ENCODE assay signal across 8 mouse cellular contexts in genomic region chr9:62839172-62839770, GRCm38 (mm10). TPM values are rescaled to one million over a fixed set of nuclear protein-coding genes. Genes with fewer than 3 reads are reported as not detected.
DNase-seq lines count a peak whose midpoint lies in the region; ATAC-seq and TF ChIP-seq lines count a peak whose summit lies in the region.

No protein-coding gene starts in this region.

- H3K9ac ChIP-seq in forebrain, postnatal 0 days = peak overlapping the region; percentile 80
- peak overlapping the region; percentile 94 for H3K9ac ChIP-seq in limb, embryonic 11.5 days (ENCODE audit: low read length)
- peak overlapping the region; percentile 87 for H3K9ac ChIP-seq in midbrain, postnatal 0 days (replicated peaks; ENCODE audit: low read length, poor library complexity, severe bottlenecking)

- peak overlapping the region; percentile 86 for H3K4me3 ChIP-seq in heart, embryonic 10.5 days
- H3K4me3 ChIP-seq in forebrain, postnatal 0 days (ENCODE audit: low read depth, low read length) = peak overlapping the region; percentile 73
- peak overlapping the region; percentile 72 for H3K4me3 ChIP-seq in limb, embryonic 11.5 days (ENCODE audit: low read depth, low read length)
- peak overlapping the region; percentile 76 for H3K4me3 ChIP-seq in midbrain, postnatal 0 days (ENCODE audit: low read depth, low read length)

- peak; percentile 83 for DNase-seq in heart, embryonic 10.5 days (ENCODE audit: low spot score)
- no peak for DNase-seq in heart, adult 9 months (ENCODE audit: low spot score in 2 of 2)
- peak; percentile 63 for DNase-seq in brain, adult 2 months (ENCODE audit: low read depth, low spot score)
- DNase-seq in forebrain, postnatal 0 days = no peak
- DNase-seq in limb, embryonic 11.5 days (ENCODE audit: low spot score) = peak; percentile 64
- DNase-seq in midbrain, postnatal 0 days (ENCODE audit: low spot score) = peak; percentile 27
- no peak for DNase-seq in right cerebral cortex, postnatal 36 days (ENCODE audit: low spot score in 2 of 2)
- DNase-seq in gastrocnemius, postnatal 25 days = no peak

- H3K36me3 ChIP-seq in heart, embryonic 10.5 days = peaks cover 3% of the 10 kb centered on the region; the same call in 1 of the 2 replicates
- no peaks in the 10 kb centered on the region for H3K36me3 ChIP-seq in forebrain, postnatal 0 days (ENCODE audit: insufficient read depth)
- H3K36me3 ChIP-seq in limb, embryonic 11.5 days (ENCODE audit: control insufficient read depth, insufficient read depth, low read length) = no peaks in the 10 kb centered on the region
- H3K36me3 ChIP-seq in midbrain, postnatal 0 days (ENCODE audit: insufficient read depth, low read length) = no peaks in the 10 kb centered on the region

- ATAC-seq in forebrain, postnatal 0 days = no peak
- no peak for ATAC-seq in limb, embryonic 11.5 days (ENCODE audit: insufficient number of reproducible peaks, low FRiP score, low TSS enrichment, low read depth)
- ATAC-seq in midbrain, postnatal 0 days (ENCODE audit: low FRiP score) = no peak

- no peaks in the 10 kb centered on the region for H3K9me3 ChIP-seq in heart, embryonic 10.5 days
- H3K9me3 ChIP-seq in forebrain, postnatal 0 days (ENCODE audit: low read length) = no peaks in the 10 kb centered on the region
- no peaks in the 10 kb centered on the region for H3K9me3 ChIP-seq in limb, embryonic 11.5 days (ENCODE audit: control insufficient read depth, low read length)
- H3K9me3 ChIP-seq in midbrain, postnatal 0 days (ENCODE audit: low read length) = no peaks in the 10 kb centered on the region

- H3K27ac ChIP-seq in heart, embryonic 10.5 days = peak overlapping the region; percentile 99
- no peak overlapping the region for H3K27ac ChIP-seq in forebrain, postnatal 0 days (ENCODE audit: low read depth, low read length)
- H3K27ac ChIP-seq in limb, embryonic 11.5 days (replicated peaks; ENCODE audit: low read depth, low read length) = peak overlapping the region; percentile 90
- 0 out of 2 replicates have a peak overlapping the region, but pooled peaks have one; percentile 69 for H3K27ac ChIP-seq in midbrain, postnatal 0 days (ENCODE audit: low read depth, low read length)

- TF ChIP-seq CTCF in forebrain, postnatal 0 days (IDR thresholded peaks at IDR 0.05; ENCODE audit: low read depth) = no peak
- no peak for TF ChIP-seq CTCF in midbrain, postnatal 0 days (IDR thresholded peaks at IDR 0.05)

- peaks cover 36% of the 10 kb centered on the region for H3K4me1 ChIP-seq in heart, embryonic 10.5 days
- H3K4me1 ChIP-seq in forebrain, postnatal 0 days (ENCODE audit: insufficient read depth) = peaks cover 5% of the 10 kb centered on the region; the same call in 1 of the 2 replicates
- peaks cover 12% of the 10 kb centered on the region for H3K4me1 ChIP-seq in limb, embryonic 11.5 days (ENCODE audit: control insufficient read depth, insufficient read depth, low read length)
- peaks cover 3% of the 10 kb centered on the region; the same call in 1 of the 2 replicates for H3K4me1 ChIP-seq in midbrain, postnatal 0 days (ENCODE audit: insufficient read depth, low read length)

- H3K27me3 ChIP-seq in heart, embryonic 10.5 days (ENCODE audit: insufficient read depth, poor library complexity, severe bottlenecking) = no peaks in the 10 kb centered on the region
- H3K27me3 ChIP-seq in forebrain, postnatal 0 days (ENCODE audit: insufficient read depth, low read length) = no peaks in the 10 kb centered on the region
- no peaks in the 10 kb centered on the region for H3K27me3 ChIP-seq in limb, embryonic 11.5 days (ENCODE audit: control insufficient read depth, insufficient read depth, low read length)
- H3K27me3 ChIP-seq in midbrain, postnatal 0 days (ENCODE audit: insufficient read depth, low read length) = no peaks in the 10 kb centered on the region

- H3K4me2 ChIP-seq in forebrain, postnatal 0 days (ENCODE audit: low read depth) = peak overlapping the region; percentile 94
- peak overlapping the region; percentile 73 for H3K4me2 ChIP-seq in limb, embryonic 11.5 days (ENCODE audit: low read depth, severe bottlenecking)
- peak overlapping the region; percentile 86 for H3K4me2 ChIP-seq in midbrain, postnatal 0 days (ENCODE audit: low read depth, low read length, poor library complexity, severe bottlenecking)

- WGBS in heart, embryonic 10.5 days = 14% methylated on average over 14 of the region's 14 CpGs
- 15% methylated on average over 14 of the region's 14 CpGs for WGBS in forebrain, postnatal 0 days
- 14% methylated on average over 14 of the region's 14 CpGs for WGBS in limb, embryonic 11.5 days
- 16% methylated on average over 14 of the region's 14 CpGs for whole genome bisulfite sequencing in midbrain, postnatal 0 days

RNA-seq across cellular contexts. Expression of gene Cln6, which starts 0.7 kb away (rescaled TPM):
- polyA plus RNA-seq in heart, embryonic 10.5 days (2016; fragmentation: Nextera tagmentation; extraction: Ambion mirVana) = 17.7 and 21.4 TPM in 2 replicates
- total RNA-seq in forebrain, postnatal 0 days (2014; rRNA removed) = 9.2 and 9.7 TPM in 2 replicates
- 5.6 and 6.8 TPM in 2 replicates for polyA plus RNA-seq in forebrain, postnatal 0 days (2015; fragmentation: Nextera tagmentation; extraction: Ambion mirVana)
- polyA plus RNA-seq in limb, embryonic 11.5 days (2014; fragmentation: Nextera tagmentation; extraction: Ambion mirVana) = 17.3 and 18.6 TPM in 2 replicates
- total RNA-seq in midbrain, postnatal 0 days (2014; rRNA removed) = 13.2 and 14.2 TPM in 2 replicates
- polyA plus RNA-seq in midbrain, postnatal 0 days (2015; fragmentation: Nextera tagmentation; extraction: Ambion mirVana) = 7.3 and 7.4 TPM in 2 replicates
- 10 to 100 TPM; 10.7 to 11.9 TPM for total RNA-seq in gastrocnemius, postnatal 25 days (2021)

RNA-seq across cellular contexts. Expression of gene Calml4, which starts 18.6 kb away (rescaled TPM):
- 0.31 and 0.94 TPM in 2 replicates for polyA plus RNA-seq in heart, embryonic 10.5 days (2016; fragmentation: Nextera tagmentation; extraction: Ambion mirVana)
- total RNA-seq in forebrain, postnatal 0 days (2014; rRNA removed) = 2.6 and 6.5 TPM in 2 replicates
- 13.0 and 13.5 TPM in 2 replicates for polyA plus RNA-seq in forebrain, postnatal 0 days (2015; fragmentation: Nextera tagmentation; extraction: Ambion mirVana)
- polyA plus RNA-seq in limb, embryonic 11.5 days (2014; fragmentation: Nextera tagmentation; extraction: Ambion mirVana) = 4.7 and 4.9 TPM in 2 replicates
- total RNA-seq in midbrain, postnatal 0 days (2014; rRNA removed) = 3.2 TPM in 2 replicates
- 4.9 and 5.1 TPM in 2 replicates for polyA plus RNA-seq in midbrain, postnatal 0 days (2015; fragmentation: Nextera tagmentation; extraction: Ambion mirVana)
- 1 to 10 TPM; 2.0 to 2.5 TPM for total RNA-seq in gastrocnemius, postnatal 25 days (2021)

RNA-seq across cellular contexts. Expression of gene Fem1b, which starts 27.5 kb away (rescaled TPM):
- 21.1 and 21.2 TPM in 2 replicates for polyA plus RNA-seq in heart, embryonic 10.5 days (2016; fragmentation: Nextera tagmentation; extraction: Ambion mirVana)
- 150 and 191 TPM in 2 replicates for total RNA-seq in forebrain, postnatal 0 days (2014; rRNA removed)
- polyA plus RNA-seq in forebrain, postnatal 0 days (2015; fragmentation: Nextera tagmentation; extraction: Ambion mirVana) = 24.3 and 29.4 TPM in 2 replicates
- polyA plus RNA-seq in limb, embryonic 11.5 days (2014; fragmentation: Nextera tagmentation; extraction: Ambion mirVana) = 36.6 and 42.2 TPM in 2 replicates
- total RNA-seq in midbrain, postnatal 0 days (2014; rRNA removed) = 193 and 233 TPM in 2 replicates
- 36.5 and 42.0 TPM in 2 replicates for polyA plus RNA-seq in midbrain, postnatal 0 days (2015; fragmentation: Nextera tagmentation; extraction: Ambion mirVana)
- 10 to 100 TPM; 14.1 to 15.4 TPM for total RNA-seq in gastrocnemius, postnatal 25 days (2021)

Comparison
In these comparisons a context has a peak if more than half of its experiments do, and no peak if none do; other contexts are left out.
1. DNase-seq: peak in heart, embryonic 10.5 days (single experiment), brain, adult 2 months (single experiment), limb, embryonic 11.5 days (single experiment) and midbrain, postnatal 0 days (single experiment); none in heart, adult 9 months (0 of 2), forebrain, postnatal 0 days (single experiment), right cerebral cortex, postnatal 36 days (0 of 2) and gastrocnemius, postnatal 25 days (single experiment).
2. Peak in every context shown above with its lines, with median percentiles within 50 percentile points of each other: H3K4me3 ChIP-seq, H3K4me2 ChIP-seq and H3K9ac ChIP-seq.